Mouse (Mus musculus): ENCODE measurements around the gene Olfr749.
"Not testable (repeated sequence)": the region's sequence is repeated elsewhere in the genome, so short reads cannot be mapped to it uniquely, and the experiment has no call there.

Gene Olfr749

DNA sequence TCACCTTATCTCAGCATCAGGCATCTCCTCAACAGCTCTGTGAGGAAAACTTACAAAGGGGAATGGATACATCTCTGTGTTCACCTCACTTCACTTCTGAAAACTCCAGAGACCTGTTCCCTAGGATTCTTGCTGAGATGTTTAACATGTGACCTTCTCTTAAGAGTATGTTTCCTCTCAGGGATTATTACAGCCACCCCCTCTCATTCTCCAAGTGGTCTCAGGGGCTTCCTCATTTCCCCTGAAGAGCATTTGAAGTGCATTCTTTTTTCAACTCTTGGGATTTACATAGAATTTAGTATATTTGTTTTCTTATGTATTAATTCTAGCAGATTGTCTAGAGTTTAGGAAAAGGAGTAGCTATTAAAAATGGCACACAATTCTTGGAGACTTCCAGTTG lies at the start of gene Olfr749:
Gene Olfr749 (minus strand): TSS at position 101 of the 400 bp plus-strand sequence.
- DNase-seq (ENCODE audit: low spot score in 2 of 2): no peak

DNA sequence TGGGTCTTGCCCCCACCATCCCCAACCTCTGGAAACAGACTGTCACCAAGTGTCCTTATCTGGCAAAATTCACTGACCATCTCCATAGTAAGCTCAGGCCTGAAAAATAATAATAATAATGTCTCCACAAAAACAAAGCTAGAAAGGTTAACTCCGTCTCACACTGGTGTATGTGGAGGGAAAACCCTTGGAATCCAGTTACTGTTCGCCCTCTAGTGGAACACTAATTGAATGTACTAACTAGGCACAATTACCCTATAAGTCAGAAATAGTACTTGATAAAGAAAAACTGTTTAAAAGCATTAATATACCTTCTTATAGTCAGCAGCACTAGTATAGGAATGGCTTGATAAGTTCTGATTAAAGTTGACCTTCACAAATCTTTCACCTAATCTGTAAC lies 43.3 kb upstream of the Olfr749 start:
- DNase-seq (ENCODE audit: low spot score in 2 of 2): no peak

DNA sequence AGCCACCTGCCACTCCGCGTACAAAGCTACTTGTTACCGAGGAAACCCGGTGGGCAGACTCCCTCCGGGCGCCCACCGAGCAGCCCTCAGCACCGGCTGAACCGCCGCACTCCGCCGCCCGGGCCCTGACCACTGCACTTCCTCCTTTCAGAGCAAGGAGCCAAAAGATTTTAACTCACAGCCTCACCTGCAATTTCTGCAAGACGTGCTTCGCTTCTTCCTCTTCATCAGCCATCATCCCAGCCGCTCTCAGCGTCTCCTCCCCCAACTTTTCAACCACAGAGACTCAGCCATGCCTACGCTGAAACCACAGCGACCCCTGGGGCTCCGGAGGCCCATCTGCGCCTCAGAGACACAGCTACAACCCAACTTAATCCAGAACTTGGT lies 40.4 kb upstream of the Olfr749 start, which contains the start of gene Ttc5:
Gene Ttc5 (minus strand): TSS at position 269 of the 387 bp plus-strand sequence.
- peak; percentile 95 for DNase-seq (ENCODE audit: low spot score in 2 of 2)

DNA sequence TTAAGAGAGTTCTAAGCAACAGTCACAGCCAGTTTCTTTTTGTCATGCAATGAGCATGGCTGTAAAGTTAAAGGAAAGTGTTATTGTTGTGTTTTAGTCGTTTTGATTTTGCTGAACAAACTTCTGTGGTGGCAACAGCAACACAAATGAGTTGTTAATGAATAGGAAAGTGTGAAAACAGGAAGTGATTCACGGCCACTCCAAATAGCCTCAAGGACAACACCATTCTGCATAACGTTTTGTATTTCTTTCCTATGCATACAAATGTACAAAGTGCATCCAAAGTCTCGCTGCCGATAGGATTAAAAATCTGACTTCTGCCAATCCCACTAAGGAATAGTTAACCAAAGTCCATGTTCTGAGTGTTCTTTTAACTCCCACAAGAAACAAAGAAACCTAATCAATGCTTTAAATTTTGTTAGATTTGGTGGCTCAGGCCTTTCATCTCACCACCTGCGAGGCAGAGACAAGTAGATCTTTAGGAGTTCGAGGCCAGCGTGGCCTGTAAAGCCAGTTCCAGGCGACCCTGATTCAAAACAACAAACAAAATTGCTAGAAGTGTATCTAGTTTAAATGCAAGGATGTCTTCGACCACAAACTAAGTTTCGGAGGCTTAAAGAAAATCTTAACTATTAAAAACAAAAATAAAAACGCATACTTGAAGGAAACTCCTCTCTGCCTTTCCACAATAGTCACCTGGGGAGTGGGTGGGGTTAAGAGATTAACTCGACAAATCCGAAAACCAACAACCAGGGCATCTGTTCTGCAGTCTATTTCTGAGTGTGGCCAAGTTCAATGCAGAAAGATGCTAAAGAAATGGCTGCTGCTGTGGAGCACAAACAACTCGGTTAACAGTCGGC lies 39.7 kb upstream of the Olfr749 start:
- no peak for DNase-seq (ENCODE audit: low spot score in 2 of 2)

DNA sequence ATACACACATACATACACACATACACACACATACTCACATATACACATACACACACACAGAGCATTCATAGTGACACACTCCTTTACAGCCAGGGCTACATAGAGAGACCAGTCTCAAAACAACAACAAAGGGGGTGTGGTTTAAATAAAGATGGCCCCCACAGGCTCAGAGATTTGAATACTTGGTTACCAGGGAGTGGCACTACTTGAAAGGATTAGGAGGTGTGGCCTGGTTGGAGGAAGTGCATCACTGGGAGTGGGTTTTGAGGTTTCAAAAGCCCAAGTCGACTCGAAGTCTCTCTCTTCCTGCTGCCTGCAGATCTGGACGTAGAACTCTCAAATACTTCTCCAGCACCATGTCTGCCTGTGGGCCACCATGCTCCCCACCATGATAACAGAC lies 37.3 kb upstream of the Olfr749 start:
- DNase-seq (ENCODE audit: low spot score in 2 of 2): no peak

DNA sequence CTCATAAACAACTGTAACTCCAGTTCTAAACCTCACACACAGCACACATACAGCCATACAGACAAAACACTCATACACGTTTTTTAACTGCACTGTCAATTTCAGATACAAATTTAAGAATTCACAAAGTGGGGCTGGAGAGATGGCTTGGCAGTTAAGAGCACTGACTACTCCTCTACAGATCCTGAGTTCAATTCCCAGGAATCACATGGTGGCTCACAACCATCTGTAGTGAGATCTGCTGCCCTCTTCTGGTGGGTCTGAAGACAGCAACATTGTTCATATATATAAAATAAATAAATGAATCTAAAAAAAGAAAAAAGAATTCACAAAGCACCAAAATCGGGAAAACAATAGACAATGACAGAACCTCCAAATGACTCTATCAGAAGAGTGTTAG lies 26.4 kb upstream of the Olfr749 start:
- peak; percentile 13 to 24 for DNase-seq (ENCODE audit: low spot score in 2 of 2)

DNA sequence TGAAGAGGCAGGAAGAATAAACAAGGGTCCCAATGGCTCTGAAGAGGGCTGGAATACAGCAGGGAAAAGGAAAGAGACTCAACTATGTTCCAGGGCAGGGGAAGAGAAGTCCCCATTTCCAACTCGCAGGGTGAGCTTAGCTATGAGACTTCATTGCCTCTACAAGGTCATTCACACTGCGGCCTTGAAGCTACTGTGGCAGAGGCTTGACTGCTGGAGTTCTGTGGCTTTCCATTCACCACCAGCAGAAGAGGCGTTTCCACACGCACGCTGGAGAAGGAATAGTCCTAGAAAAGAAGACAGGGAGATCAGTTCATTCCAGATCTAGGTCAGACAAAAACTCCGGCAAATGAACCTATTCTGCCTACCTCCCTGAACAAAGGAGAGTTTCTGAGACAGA lies 20.8 kb upstream of the Olfr749 start:
- DNase-seq (ENCODE audit: low spot score in 2 of 2): no peak

DNA sequence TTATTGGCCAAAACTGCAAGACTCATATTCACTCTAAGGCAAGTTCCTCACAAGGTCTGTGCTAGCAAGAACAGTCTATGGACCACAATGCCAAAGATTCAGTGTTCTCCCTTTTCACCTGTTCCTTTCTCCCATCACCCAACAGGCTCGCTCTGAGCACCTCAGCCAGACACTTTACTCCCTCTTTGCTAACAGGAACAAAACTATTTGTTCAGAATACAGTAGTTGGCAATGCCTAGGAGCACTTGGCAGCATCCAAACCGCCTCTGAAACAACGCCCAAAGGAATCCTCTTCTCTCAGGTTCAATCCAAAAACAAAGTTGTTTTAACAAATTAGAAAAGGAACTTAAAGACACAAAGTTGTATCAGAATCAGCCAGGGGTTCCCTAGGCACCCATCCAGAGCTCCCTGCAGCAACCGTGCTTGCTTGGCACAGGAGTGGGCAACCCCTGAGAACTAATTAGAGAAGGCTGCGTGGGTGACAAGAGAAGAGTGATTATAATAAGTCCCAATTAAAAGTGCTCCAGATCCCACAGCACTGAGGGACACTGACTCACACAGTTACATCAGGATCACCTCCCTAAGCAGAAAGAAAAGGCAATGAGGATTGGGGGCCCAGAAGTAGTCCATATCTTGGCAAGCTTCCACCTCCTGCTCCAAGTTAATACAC lies 13.7 kb upstream of the Olfr749 start:
- peak; percentile 43 to 47 for DNase-seq (ENCODE audit: low spot score in 2 of 2)

DNA sequence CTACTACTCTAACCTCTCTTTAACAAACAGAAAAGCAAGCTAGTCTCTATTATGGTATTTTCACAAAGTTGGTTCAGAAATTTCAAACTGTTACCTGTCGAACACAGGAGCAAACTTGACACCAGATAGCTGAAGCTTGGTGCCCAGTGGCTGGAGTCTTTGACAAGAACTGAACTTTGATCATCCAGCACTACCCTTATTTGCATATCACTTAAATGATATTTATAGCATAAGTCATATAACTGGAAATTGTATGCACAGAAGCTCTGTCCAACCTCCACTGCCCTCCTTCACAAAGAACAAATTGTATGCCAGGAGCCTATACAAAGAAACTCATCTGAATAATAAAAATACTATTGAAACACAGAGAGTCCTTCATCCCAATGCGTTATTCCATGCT lies 3.3 kb downstream of the Olfr749 start:
- no peak for DNase-seq (ENCODE audit: low spot score in 2 of 2)

DNA sequence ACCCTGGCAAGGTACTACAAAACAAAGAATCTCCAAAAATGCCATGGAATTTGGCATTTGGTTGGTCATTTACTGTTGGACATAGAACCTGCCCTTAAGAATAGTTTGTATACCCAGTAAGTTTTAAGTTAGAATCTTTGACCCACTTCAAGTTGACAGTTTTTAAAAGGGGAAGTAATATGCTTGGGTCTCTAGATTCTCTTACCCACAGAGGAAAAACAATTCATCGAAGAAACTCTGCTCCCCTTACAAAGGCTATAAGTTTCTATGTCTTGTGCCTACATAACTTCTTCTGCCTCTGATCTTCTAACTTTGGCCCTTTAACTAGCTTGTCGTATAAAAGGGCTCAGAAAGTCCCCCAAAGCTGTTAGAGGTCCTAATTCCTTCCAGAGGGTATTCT lies 4.6 kb downstream of the Olfr749 start:
- no peak for DNase-seq (ENCODE audit: low spot score in 2 of 2)

DNA sequence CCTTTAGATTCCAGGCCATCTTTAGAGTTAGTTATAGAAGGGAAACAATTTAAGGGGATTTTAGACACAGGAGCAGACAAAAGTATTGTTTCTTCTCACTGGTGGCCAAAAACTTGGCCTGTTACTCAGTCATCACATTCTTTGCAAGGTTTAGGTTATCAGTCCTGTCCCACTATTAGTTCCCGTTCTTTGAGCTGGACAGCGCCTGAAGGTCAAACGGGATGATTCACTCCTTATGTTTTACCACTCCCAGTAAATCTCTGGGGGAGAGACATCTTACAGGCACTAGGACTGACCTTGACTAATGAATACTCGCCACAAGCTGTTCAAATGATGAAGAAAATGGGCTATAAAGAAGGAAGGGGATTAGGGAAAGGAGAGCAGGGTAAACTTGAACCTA lies 22.5 kb downstream of the Olfr749 start:
- not testable (repeated sequence) for DNase-seq (ENCODE audit: low spot score in 2 of 2)

DNA sequence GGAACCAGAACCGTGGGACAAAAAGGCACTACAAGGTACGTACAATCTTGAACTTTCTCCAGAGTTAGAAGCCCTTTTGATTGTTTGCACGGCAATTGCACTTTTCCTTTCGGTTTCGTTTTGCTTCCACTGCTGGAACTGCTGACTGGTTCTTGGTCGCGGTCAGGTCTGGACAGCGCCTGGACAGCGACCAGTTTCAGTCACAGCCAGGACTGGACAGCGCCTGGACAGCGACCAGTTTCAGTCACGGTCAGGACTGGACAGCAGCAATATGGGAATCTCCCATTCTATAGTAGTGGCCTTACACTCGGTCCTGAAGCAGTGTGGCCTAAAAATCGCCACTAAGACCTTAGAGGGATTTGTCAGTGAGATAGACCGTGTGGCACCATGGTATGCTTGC lies 25.0 kb downstream of the Olfr749 start:
- DNase-seq (ENCODE audit: low spot score in 2 of 2): not testable (repeated sequence)

DNA sequence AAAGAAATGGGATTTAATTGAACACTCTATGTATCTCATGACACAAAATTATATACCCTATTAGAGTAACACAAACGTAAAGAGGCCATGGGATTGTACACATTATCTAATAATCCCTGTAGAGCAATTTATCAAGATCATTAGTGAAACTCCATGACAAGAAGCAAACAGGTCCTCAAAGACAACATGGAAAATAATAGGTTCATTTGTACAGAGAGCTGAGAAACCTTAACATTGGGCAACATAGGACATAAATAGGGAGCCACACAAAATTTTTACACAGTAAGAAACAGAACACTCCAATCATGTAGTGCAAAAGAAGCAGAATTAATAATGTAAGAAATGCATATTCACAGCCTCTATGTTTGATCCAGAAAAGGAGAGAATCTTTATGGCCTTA lies 37.8 kb downstream of the Olfr749 start, which contains the start of gene Olfr748:
Gene Olfr748 (plus strand): TSS at position 301 of the 400 bp plus-strand sequence.
- no peak for DNase-seq (ENCODE audit: low spot score in 2 of 2)

DNA sequence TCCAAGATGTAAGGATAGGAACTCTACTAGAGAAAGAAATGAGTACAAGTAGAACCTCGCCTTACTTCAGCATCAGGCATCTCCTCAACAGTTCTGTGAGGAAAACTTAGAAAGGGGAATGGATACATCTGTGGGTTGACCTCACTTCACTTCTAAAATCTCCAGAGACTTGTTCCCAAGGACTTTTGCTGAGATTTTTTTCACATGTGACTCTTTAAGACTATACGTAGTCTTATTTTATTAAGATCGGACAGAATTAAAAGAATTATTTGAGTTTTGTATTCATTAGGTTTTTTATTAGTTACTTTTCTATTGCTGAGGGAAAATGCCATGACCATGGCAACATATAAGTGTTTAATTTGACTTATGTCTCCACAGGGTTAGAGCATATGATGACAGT lies 51.8 kb downstream of the Olfr749 start, which contains the start of gene Olfr747:
Gene Olfr747 (minus strand): TSS at position 101 of the 400 bp plus-strand sequence.
- DNase-seq (ENCODE audit: low spot score in 2 of 2): no peak
